19 mouse cellular contexts compared by ENCODE assay signal in the genomic region with DNA sequence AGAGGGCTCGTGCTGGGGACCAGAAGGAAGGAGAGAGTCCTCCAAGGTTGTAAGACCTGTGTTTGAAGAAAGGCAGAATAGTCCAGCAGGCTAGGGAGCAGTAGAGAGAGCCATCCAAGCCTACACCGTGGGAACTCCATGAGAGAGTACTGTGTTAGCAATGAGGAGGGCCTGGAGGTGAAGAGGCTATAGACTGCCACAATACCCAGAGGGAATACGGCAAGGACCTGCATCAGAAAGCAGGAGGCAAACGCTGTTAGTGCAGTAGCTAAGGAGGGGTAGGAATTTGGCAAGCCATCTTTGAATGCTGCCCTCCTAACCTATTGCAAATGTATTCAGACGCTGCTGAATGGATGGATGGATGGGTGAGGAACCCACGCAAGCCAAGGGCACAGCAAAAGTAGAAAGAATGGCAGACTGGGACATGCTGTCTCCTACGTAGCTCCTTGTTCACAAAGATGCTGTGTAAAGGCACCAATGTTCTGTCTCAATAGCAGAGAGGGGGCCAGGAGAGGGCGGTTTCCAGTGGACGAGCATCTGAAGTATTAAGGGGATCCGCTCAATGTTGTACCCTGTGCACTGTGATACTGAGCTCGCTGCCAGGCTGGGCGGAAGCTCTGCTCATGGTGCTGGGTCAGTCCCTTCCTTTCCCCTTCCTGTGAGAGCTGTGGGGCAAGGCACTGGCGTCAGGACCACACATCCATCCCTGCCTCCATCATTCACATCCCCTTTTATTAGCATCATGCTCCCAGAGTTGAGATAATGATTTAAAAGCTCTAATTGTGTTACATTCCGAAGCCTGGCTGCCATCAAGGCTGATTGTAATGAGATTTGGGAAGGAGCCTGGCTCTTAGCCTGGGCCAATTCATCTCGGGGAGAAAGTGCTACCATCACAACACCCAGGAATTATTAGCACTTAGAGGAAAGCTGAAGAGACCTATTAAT. TPM values are rescaled to one million over a fixed set of nuclear protein-coding genes. Genes with fewer than 3 reads are reported as not detected.
DNase-seq lines count a peak whose midpoint lies in the region; ATAC-seq lines count a peak whose summit lies in the region.
"Had no signal": no experiment of that assay in that cellular context is flagged by ENCODE, and none has a peak within 500 bp of the region (broad histone marks: within the 10 kb centered on the region; RNA-seq: fewer than 3 reads in every experiment).

No protein-coding gene starts in this region.

- no peak overlapping the region for H3K4me2 ChIP-seq in forebrain, embryonic 12.5 days
- no peak overlapping the region for H3K4me2 ChIP-seq in hindbrain, embryonic 13.5 days
- no peak overlapping the region for H3K4me2 ChIP-seq in midbrain, embryonic 16.5 days (ENCODE audit: low read length)
- H3K4me2 ChIP-seq: stomach, embryonic 15.5 days had no signal

- 0 out of 2 replicates have a peak, but pooled peaks cover 4% of the 10 kb centered on the region for H3K36me3 ChIP-seq in forebrain, embryonic 12.5 days (replicated peaks)
- no peaks in the 10 kb centered on the region for H3K36me3 ChIP-seq in hindbrain, embryonic 13.5 days
- H3K36me3 ChIP-seq in midbrain, embryonic 16.5 days (ENCODE audit: control insufficient read depth, insufficient read depth, low read length) = no peaks in the 10 kb centered on the region
- H3K36me3 ChIP-seq: stomach, embryonic 15.5 days had no signal

- 59% methylated on average over 15 of the region's 15 CpGs for WGBS in forebrain, embryonic 12.5 days
- WGBS in hindbrain, embryonic 13.5 days = 60% methylated on average over 15 of the region's 15 CpGs
- WGBS in midbrain, embryonic 16.5 days = 71% methylated on average over 15 of the region's 15 CpGs

- no peak overlapping the region for H3K4me3 ChIP-seq in forebrain, embryonic 12.5 days (replicated peaks)
- no peak overlapping the region for H3K4me3 ChIP-seq in hindbrain, embryonic 13.5 days
- H3K4me3 ChIP-seq in midbrain, embryonic 16.5 days (ENCODE audit: low read depth, low read length) = no peak overlapping the region
- H3K4me3 ChIP-seq: heart, adult 2 months; stomach, embryonic 15.5 days had no signal

- peak; percentile 74 for DNase-seq in heart, adult 11 months
- DNase-seq in heart, postnatal 4 days = no peak
- DNase-seq in ovary, postnatal 36 days (ENCODE audit: low spot score) = no peak
- no peak for DNase-seq in embryo, embryonic 11 days
- DNase-seq in ovary, postnatal 10 days (ENCODE audit: low spot score) = no peak
- DNase-seq: cerebellum, postnatal 36 days; heart, adult 2 months; lung, adult 2 months; right cerebral cortex, adult 18-20 months; spleen, adult 18-20 months; thymus, postnatal 14 days had no signal

- H3K4me1 ChIP-seq in forebrain, embryonic 12.5 days = peaks cover 22% of the 10 kb centered on the region
- peaks cover 26% of the 10 kb centered on the region for H3K4me1 ChIP-seq in hindbrain, embryonic 13.5 days (replicated peaks)
- H3K4me1 ChIP-seq in midbrain, embryonic 16.5 days (ENCODE audit: control insufficient read depth, insufficient read depth, low read length) = no peaks in the 10 kb centered on the region
- H3K4me1 ChIP-seq: stomach, embryonic 15.5 days had no signal

- H3K27ac ChIP-seq in forebrain, embryonic 12.5 days = peak overlapping the region; percentile 82
- peak overlapping the region; percentile 72 for H3K27ac ChIP-seq in hindbrain, embryonic 13.5 days
- H3K27ac ChIP-seq in midbrain, embryonic 16.5 days (ENCODE audit: low read length) = peak overlapping the region; percentile 28; the same call in 1 of the 2 replicates
- H3K27ac ChIP-seq: heart, adult 2 months; stomach, embryonic 15.5 days had no signal

- peak; percentile 77 for ATAC-seq in forebrain, embryonic 12.5 days (ENCODE audit: low FRiP score)
- ATAC-seq in hindbrain, embryonic 13.5 days (ENCODE audit: low FRiP score) = peak; percentile 62
- peak; percentile 74 for ATAC-seq in midbrain, embryonic 16.5 days
- ATAC-seq: inflammation-experienced regulatory T-cells, adult 6 months had no signal

- no peak overlapping the region for H3K9ac ChIP-seq in forebrain, embryonic 12.5 days
- H3K9ac ChIP-seq in hindbrain, embryonic 13.5 days = no peak overlapping the region
- H3K9ac ChIP-seq in midbrain, embryonic 16.5 days (ENCODE audit: low read depth, low read length) = no peak overlapping the region
- H3K9ac ChIP-seq: stomach, embryonic 15.5 days had no signal

- no peaks in the 10 kb centered on the region for H3K9me3 ChIP-seq in forebrain, embryonic 12.5 days
- no peaks in the 10 kb centered on the region for H3K9me3 ChIP-seq in hindbrain, embryonic 13.5 days
- no peaks in the 10 kb centered on the region for H3K9me3 ChIP-seq in midbrain, embryonic 16.5 days (replicated peaks; ENCODE audit: control insufficient read depth, low read length, poor library complexity, severe bottlenecking)
- H3K9me3 ChIP-seq: stomach, embryonic 15.5 days had no signal

- H3K27me3 ChIP-seq in forebrain, embryonic 12.5 days = no peaks in the 10 kb centered on the region
- H3K27me3 ChIP-seq in hindbrain, embryonic 13.5 days = no peaks in the 10 kb centered on the region
- H3K27me3 ChIP-seq in midbrain, embryonic 16.5 days (ENCODE audit: control insufficient read depth, insufficient read depth, low read depth, low read length) = no peaks in the 10 kb centered on the region
- H3K27me3 ChIP-seq: CH12.LX; stomach, embryonic 15.5 days had no signal

RNA-seq across cellular contexts. Expression of a gene that starts 26.7 kb away (rescaled TPM):
- under 1 TPM in 1 of 2 experiments, not detected in 1; 0.07 TPM for total RNA-seq in heart, postnatal 4 days (2021)
- polyA plus RNA-seq in forebrain, embryonic 12.5 days (2016; fragmentation: Nextera tagmentation; extraction: Ambion mirVana) = 4.2 and 6.1 TPM in 2 replicates
- 4.0 and 4.5 TPM in 2 replicates for polyA plus RNA-seq in hindbrain, embryonic 13.5 days (2015; fragmentation: Nextera tagmentation; extraction: Ambion mirVana)
- polyA plus RNA-seq in midbrain, embryonic 16.5 days (2015; fragmentation: Nextera tagmentation; extraction: Ambion mirVana) = 2.7 and 3.0 TPM in 2 replicates
- total RNA-seq: CH12.LX; heart, adult 2 months; liver, adult 2 months had no signal
- polyA plus RNA-seq: heart, embryonic 16.5 days; liver, adult 2 months had no signal

Comparison
In these comparisons a context has a peak if more than half of its experiments do, and no peak if none do; other contexts are left out.
1. H3K27ac ChIP-seq: peak in every context shown above with its lines; median percentile 82 in forebrain, embryonic 12.5 days; 72 in hindbrain, embryonic 13.5 days; 28 in midbrain, embryonic 16.5 days.